Mouse (Mus musculus) bone marrow macrophage, adult 2 months (primary cell): ENCODE measurements at regions not wholly inside any gene's neighbourhood (a gene's known extent, or its start where the extent isn't known, plus 50 kb on each side); places are given as distances from the start of the nearest gene placed in this dataset.

Source experiments
- CTCF ChIP-seq: IDR thresholded peaks from 2 replicates; pipeline ENCODE4 v1.5.1; 2012; ENCODE audit warnings: low read depth, mild to moderate bottlenecking, low read length, moderate library complexity
- POLR2A ChIP-seq: IDR thresholded peaks from 2 replicates; pipeline ENCODE4 v1.6.1; 2012; ENCODE audit warnings: mild to moderate bottlenecking, low read depth, low read length, borderline replicate concordance

- TF ChIP-seq CTCF (no peak), POLR2A (no peak)
Observed at GRCm38 (mm10) chr1:148924506-148924905, 1036.6 kb downstream of the Pla2g4a start.
